18 mouse cellular contexts compared by ENCODE assay signal in genomic region chr10:25051368-25051874, GRCm38 (mm10).
"Had no signal": no experiment of that assay in that cellular context is flagged by ENCODE, and none has a peak within 500 bp of the region (broad histone marks: within the 10 kb centered on the region; RNA-seq: fewer than 3 reads in every experiment).

No protein-coding gene starts in this region.

- H3K4me2 ChIP-seq: lung, embryonic 14.5 days; midbrain, embryonic 12.5 days; neural tube, embryonic 12.5 days had no signal

- H3K9ac ChIP-seq: lung, embryonic 14.5 days; midbrain, embryonic 12.5 days; neural tube, embryonic 12.5 days had no signal

- H3K9me3 ChIP-seq: midbrain, embryonic 12.5 days; neural tube, embryonic 12.5 days had no signal

- H3K27me3 ChIP-seq: midbrain, embryonic 12.5 days; neural tube, embryonic 12.5 days had no signal

- DNase-seq: lung, adult 18-20 months; lung, embryonic 14.5 days; lung, postnatal 10 days; lung, postnatal 4 days; midbrain, embryonic 14.5 days; retina, postnatal 1 day; right cerebral cortex, adult 18-20 months; right cerebral cortex, postnatal 25 days; right cerebral cortex, postnatal 4 days; spleen, adult 18-20 months; thymus, adult 18-20 months; thymus, postnatal 14 days; thymus, postnatal 36 days had no signal

- H3K4me1 ChIP-seq: midbrain, embryonic 10.5 days; midbrain, embryonic 12.5 days; neural tube, embryonic 12.5 days had no signal

- H3K27ac ChIP-seq: midbrain, embryonic 10.5 days; midbrain, embryonic 12.5 days; neural tube, embryonic 12.5 days had no signal

- ATAC-seq: midbrain, embryonic 16.5 days had no signal

- H3K36me3 ChIP-seq: midbrain, embryonic 10.5 days; midbrain, embryonic 12.5 days; neural tube, embryonic 12.5 days had no signal

- H3K4me3 ChIP-seq: midbrain, embryonic 10.5 days; midbrain, embryonic 12.5 days; myocyte; neural tube, embryonic 12.5 days had no signal
